Mouse (Mus musculus) thymus, adult 2 months (tissue): Measurements from ENCODE around the gene Acsm5. TPM values are rescaled to one million over a fixed set of nuclear protein-coding genes. Genes with fewer than 3 reads are reported as not detected.
"Not testable (repeated sequence)": the region's sequence is repeated elsewhere in the genome, so short reads cannot be mapped to it uniquely, and the experiment has no call there.

Experiments
- DNase-seq: peaks from one replicate; pipeline ENCODE4 v3.0.0; 2021
- H3K27ac ChIP-seq: fragments of 200-500 bp; 2 replicates; pipeline ENCODE4 v1.5.1; 2012; ENCODE audit warnings: low read length, control low read depth; ENCODE audit not compliant: control insufficient read depth, insufficient read depth
- H3K27me3 ChIP-seq: fragments of 200-500 bp; 2 replicates; pipeline ENCODE4 v1.6.1; 2012; ENCODE audit warnings: mild to moderate bottlenecking, low read length, moderate library complexity, mixed read lengths; ENCODE audit not compliant: control insufficient read depth, insufficient read depth
- H3K36me3 ChIP-seq: fragments of 200-500 bp; 2 replicates; pipeline ENCODE4 v1.6.1; 2012; ENCODE audit warnings: mild to moderate bottlenecking, low read length, moderate library complexity; ENCODE audit not compliant: control insufficient read depth, insufficient read depth
- H3K4me1 ChIP-seq: fragments of 200-500 bp; replicated peaks from 2 replicates; pipeline ENCODE4 v1.6.1; 2012; ENCODE audit warnings: low read length; ENCODE audit not compliant: control insufficient read depth, insufficient read depth
- H3K4me3 ChIP-seq: fragments of 200-500 bp; 2 replicates; pipeline ENCODE4 v1.5.1; 2012; ENCODE audit warnings: mild to moderate bottlenecking, low read length, control low read depth, moderate library complexity; ENCODE audit not compliant: control insufficient read depth, insufficient read depth
- CTCF ChIP-seq: fragments of 200-500 bp; IDR thresholded peaks from 2 replicates; pipeline ENCODE4 v1.5.1; 2012; ENCODE audit warnings: mild to moderate bottlenecking, control low read depth, low read length, moderate library complexity, borderline replicate concordance; ENCODE audit not compliant: control insufficient read depth, poor library complexity, insufficient read depth; ENCODE audit errors: extremely low read depth
- POLR2A ChIP-seq: fragments of 200-500 bp; IDR thresholded peaks from 2 replicates; pipeline ENCODE4 v1.6.1; 2012; ENCODE audit warnings: mild to moderate bottlenecking, low read length, control low read depth, moderate library complexity; ENCODE audit not compliant: control insufficient read depth, poor library complexity, insufficient read depth; ENCODE audit errors: extremely low read depth
- WGBS: fragments of 180-500 bp; shearing (Covaris S2); methylation state at CpG from one replicate; pipeline ENCODE4 v1.1.7; 2018; 5-methylcytosine and 5-hydroxymethylcytosine counted together
- polyA plus RNA-seq: library from polyadenylated mRNA; depleted of rRNA; stranded (reverse); fragments of >200 nt; gene quantifications from 2 replicates; pipeline ENCODE4 v1.2.3, GENCODE M21; 2012

Gene Acsm5
- polyA plus RNA-seq, 1 experiment: 0.58 TPM

GRCm38 (mm10) chr7:119545572-119545971, 26.3 kb downstream of the Acsm5 start:
- no peaks in the 10 kb centered on the region for H3K4me1 ChIP-seq
- H3K27ac ChIP-seq: no peak overlapping the region
- TF ChIP-seq CTCF (no peak), POLR2A (no peak)
- no peaks in the 10 kb centered on the region for H3K27me3 ChIP-seq
- no peaks in the 10 kb centered on the region for H3K36me3 ChIP-seq
- DNase-seq: no peak
- no peak overlapping the region for H3K4me3 ChIP-seq

- no peaks in the 10 kb centered on the region for H3K4me1 ChIP-seq
- 88% methylated on average over 3 of the region's 3 CpGs for WGBS
- no peaks in the 10 kb centered on the region for H3K36me3 ChIP-seq
- no peak for TF ChIP-seq POLR2A
- no peak for TF ChIP-seq CTCF
- no peak overlapping the region for H3K27ac ChIP-seq
- no peak for DNase-seq
- no peak overlapping the region for H3K4me3 ChIP-seq
- no peaks in the 10 kb centered on the region for H3K27me3 ChIP-seq
Observed at GRCm38 (mm10) chr7:119550471-119551222, 31.4 kb downstream of the Acsm5 start.

DNA sequence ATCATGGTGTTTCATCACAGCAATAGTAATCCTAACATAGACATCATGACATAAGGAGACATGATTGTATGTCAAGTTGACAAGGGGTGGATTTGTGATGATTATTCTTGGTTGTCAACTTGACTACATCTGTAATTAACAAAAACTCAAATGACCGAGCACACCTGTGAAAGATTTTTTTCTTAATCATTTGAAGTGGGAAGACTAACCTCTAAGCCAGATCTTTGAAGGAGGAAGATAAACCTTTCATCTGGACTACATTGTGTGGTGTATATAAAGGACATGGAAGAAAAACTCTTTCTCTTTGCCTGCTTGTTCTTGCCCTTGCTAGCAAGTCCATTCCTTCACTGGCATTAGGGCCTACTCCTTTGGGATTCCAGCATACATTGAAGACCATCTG, 34.8 kb downstream of the Acsm5 start, which contains the start of gene Acsm2:
Gene Acsm2 (plus strand): TSS at position 301 of the 400 bp plus-strand sequence.
- H3K27me3 ChIP-seq: no peaks in the 10 kb centered on the region
- no peaks in the 10 kb centered on the region for H3K4me1 ChIP-seq
- no peak for DNase-seq
- 96% methylated on average over 1 of the region's 1 CpGs for WGBS
- no peak within 1 kb of the TSS for H3K27ac ChIP-seq
- TF ChIP-seq CTCF (no peak), POLR2A (no peak)
- H3K4me3 ChIP-seq: no peak within 1 kb of the TSS
- no peaks in the 10 kb centered on the region for H3K36me3 ChIP-seq

GRCm38 (mm10) chr7:119559789-119560451, 40.7 kb downstream of the Acsm5 start:
- Histone ChIP-seq H3K36me3 (no peaks in the 10 kb centered on the region), H3K27ac (no peak overlapping the region), H3K27me3 (no peaks in the 10 kb centered on the region), H3K4me3 (no peak overlapping the region), H3K4me1 (no peaks in the 10 kb centered on the region)
- no peak for DNase-seq
- 89% methylated on average over 3 of the region's 3 CpGs for WGBS
- TF ChIP-seq POLR2A (no peak), CTCF (no peak)

GRCm38 (mm10) chr7:119560452-119560835, 41.2 kb downstream of the Acsm5 start:
- Histone ChIP-seq H3K36me3 (no peaks in the 10 kb centered on the region), H3K27me3 (no peaks in the 10 kb centered on the region), H3K4me1 (no peaks in the 10 kb centered on the region), H3K4me3 (no peak overlapping the region), H3K27ac (no peak overlapping the region)
- DNase-seq: no peak
- TF ChIP-seq POLR2A: no peak
- TF ChIP-seq CTCF: no peak
- WGBS: 86% methylated on average over 3 of the region's 3 CpGs

- Histone ChIP-seq H3K27me3 (no peaks in the 10 kb centered on the region), H3K4me3 (no peak overlapping the region), H3K4me1 (no peaks in the 10 kb centered on the region), H3K36me3 (no peaks in the 10 kb centered on the region), H3K27ac (no peak overlapping the region)
- no peak for DNase-seq
- WGBS: 53% methylated on average over 4 of the region's 4 CpGs
- TF ChIP-seq CTCF (no peak), POLR2A (no peak)
Observed at GRCm38 (mm10) chr7:119561441-119561840, 42.2 kb downstream of the Acsm5 start.

GRCm38 (mm10) chr7:119562476-119562875, 43.2 kb downstream of the Acsm5 start:
- not testable (repeated sequence) for DNase-seq, H3K27me3 ChIP-seq, H3K36me3 ChIP-seq, H3K4me3 ChIP-seq, H3K27ac ChIP-seq, H3K4me1 ChIP-seq
- WGBS: 93% methylated on average over 2 of the region's 2 CpGs
